Mouse (Mus musculus): Measurements from ENCODE around the gene Gm10234.

Gm10234 gene

DNA sequence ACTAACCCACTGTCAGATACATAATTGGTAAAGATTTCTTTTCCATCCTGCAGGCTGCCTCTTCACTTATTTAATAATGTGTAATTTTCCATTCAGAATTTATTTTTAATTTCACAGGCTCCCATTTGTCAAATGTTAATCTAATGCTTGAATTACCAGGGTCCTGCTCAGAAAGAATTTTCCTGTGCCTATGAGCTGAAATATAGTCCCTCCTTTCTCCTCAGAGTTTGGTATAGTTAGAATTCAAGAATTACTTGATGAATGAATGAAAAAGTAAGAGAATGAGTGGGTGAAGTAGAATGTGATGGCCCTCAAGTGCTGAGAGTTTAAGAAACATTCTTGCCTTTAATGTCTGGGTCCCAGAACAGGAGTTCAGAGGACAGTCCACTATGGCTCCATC is at the start of gene Gm10234:
Gene Gm10234, plus strand, starts transcription at position 301 of the 400 bp plus-strand sequence.
- no peak for DNase-seq (ENCODE audit: low spot score)

DNA sequence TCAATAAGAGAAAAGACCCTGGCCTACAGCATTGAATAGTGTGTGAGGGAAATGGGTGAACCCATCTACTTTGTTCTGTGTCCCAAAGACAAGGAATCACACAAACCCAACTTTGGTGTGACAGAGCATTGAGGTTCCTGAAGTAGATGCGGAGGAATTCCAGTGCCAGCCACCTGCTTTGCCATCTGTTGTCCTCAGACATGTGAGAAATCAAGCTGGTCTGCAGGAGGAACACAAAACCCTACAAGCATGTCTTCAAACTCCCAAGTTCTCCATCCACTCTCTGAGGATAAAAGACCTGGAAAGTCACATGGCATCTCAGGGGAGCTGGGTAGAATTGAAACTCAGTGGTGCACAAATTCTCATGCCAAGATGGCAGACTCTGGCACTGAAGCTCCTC is 44.3 kb upstream of the Gm10234 start:
- DNase-seq (ENCODE audit: low spot score), result no peak

DNA sequence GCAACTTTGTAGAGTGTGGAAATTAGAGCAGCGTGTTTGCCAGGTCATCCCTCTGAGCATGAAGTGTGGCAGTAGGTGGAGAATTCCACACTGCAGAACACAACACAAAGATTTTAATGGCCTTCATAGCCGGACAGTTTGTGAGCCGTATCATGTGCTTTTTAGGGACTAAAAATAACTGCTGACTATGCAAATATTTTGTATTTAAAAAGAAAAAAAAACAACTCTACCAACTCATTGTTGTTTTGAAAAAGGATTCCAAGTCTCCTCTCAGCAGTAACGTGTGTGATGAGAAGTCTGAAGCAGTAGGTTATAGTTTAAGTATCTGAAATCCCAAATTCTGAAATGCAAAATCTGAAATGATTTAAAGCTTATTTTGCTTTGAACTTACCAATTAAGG is 25.9 kb upstream of the Gm10234 start:
- DNase-seq (ENCODE audit: low spot score), result no peak

DNA sequence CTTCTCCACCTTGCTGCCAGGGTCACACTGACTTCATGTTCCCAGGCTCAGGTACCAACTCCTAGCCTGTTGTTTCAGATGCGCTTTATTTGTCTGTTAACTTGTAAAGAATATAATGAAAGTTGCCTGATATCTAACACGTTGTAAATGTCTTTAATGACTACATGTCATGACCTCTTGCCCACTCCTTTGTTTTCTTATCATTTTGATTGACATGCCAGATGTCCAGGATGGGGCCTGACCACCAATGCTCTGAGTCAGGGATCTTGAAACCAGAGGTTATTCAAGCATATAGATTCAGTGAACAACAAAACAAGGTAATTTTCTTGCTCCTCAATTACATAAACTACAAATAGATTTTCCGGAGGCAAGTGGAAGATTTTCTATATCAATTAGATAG is 23.5 kb upstream of the Gm10234 start:
- DNase-seq (ENCODE audit: low spot score), result no peak

DNA sequence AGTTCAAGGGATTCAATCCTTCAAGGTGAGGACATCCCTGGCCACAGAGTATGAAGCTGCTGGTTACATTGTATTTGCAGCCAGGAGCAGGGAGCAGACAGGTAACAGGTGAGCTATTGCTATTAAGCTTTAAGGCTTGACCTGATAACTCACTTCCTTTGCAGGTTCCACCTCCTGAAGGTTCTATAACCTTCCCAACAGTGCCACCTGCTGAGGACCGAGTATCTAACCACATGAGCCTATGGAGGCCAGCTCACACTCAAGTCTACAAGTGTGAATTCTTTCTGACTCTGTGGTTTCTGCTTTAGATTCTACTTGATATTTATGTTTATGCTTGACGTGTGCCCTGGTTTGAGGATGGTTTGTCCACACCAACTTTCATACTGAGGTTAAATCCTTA is 21.3 kb upstream of the Gm10234 start:
- no peak for DNase-seq (ENCODE audit: low spot score)

DNA sequence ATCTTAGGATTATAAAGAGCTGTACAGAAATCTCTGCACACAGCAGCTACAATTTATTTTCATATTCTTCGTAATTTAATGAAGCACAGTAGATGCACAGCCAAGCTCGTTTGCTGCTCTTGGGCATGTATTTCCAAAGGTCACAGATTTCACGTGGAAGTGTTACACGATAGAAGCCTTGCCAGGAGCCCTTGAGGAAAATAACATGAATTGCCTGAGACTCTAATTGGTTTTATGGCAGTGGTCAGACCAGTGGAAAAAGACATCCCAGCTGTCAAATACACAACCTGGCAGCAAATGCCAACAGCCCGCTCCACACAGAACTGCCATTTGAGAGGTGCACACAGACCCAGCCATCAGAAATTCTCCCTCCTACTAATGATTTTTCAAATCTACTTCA is 9.3 kb downstream of the Gm10234 start:
- DNase-seq (ENCODE audit: low spot score), result no peak

DNA sequence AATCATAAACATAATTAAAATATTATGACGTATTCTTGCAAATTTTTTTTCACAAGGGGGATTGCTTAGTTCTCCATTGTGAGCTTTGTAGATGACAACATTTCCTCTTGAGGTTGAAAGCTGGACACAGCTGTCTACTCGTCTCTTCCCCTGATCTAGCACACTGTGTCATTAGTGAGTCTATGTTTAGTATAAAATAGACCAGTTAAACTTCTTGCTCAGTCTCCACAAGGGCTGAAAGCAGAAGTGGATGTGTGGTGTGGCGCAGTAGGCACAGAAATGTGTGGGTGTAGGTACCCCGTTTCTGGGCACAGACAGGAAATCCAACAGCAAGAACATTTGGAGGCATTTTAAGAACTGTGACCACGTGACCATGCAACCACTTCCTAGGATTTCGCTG is 12.9 kb downstream of the Gm10234 start:
- DNase-seq (ENCODE audit: low spot score), result no peak

DNA sequence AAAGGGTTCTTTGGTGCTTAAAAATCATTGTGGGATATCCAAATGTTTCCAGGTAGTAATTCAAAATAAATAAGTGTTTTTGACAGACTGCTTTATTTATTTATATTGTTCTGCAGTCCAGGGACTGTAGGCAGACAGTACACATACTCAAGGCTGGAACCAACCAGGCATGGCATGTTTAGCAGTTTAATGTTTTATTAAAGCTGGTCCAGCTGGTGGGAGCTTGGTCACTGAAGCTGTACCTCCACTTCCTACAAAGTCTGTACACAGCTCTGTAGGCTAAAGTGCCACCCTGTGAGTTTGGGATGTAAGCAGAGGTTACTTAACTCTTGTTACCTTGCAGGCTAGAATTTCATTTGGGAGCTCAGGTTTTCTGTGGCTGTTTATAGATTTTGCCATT is 27.5 kb downstream of the Gm10234 start:
- DNase-seq (ENCODE audit: low spot score), result no peak

DNA sequence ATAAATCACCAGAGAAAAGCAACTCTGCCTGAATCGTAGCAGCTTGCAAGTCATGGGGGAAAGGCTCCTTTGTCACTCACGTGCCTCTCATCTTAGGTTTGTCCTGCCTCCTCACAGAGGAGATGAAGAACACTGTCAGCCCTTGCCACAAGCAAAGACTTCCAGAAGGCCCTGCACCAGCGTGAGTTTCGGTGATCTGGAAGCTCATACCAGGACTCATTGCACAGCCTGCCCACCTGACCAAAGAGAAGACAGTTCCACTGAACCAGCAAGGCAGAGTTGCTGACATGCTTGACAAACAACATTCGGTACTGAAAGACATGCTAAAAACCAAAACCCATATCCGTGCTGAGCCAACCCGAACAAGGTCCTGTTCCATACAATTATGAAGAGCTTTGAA is 31.1 kb downstream of the Gm10234 start:
- DNase-seq (ENCODE audit: low spot score), result no peak

DNA sequence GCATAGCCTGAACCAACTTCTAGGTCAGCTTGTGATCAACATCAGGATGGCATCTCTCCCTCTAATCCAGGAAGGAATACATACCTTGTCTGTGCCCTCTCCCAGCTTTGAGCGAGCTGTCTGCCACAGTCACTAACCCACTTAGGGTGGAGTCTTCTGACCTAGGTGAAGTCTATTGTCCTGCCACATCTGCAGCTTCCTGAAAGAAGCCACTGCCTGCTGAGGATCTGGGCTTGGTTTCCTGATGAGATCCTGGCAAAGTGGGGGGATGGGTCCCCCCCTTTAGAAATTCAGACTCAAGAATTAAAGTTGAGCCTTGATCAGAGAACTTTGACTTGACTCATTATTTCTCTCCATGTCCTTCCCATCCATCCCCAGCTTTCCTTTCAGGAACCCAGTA is 32.0 kb downstream of the Gm10234 start:
- DNase-seq (ENCODE audit: low spot score), result no peak

DNA sequence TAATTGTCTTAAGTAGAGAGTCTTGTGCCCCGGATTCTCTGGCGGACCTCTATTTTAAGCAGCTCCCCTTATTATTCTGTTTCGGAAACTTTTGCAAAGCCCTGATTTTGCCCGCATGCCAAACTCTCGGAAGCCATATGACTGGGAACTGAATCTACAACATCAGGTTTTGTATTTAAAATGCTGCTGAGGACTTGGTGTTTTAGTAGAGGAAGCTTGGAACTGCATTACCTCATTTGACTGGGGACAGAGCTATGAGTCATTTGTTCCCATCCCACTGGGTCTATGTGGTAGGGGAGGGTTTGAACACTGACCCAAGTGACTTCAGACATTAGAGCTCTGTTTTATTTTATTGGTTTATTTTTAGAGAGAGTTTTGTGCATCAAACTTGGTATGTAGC is 38.2 kb downstream of the Gm10234 start:
- no peak for DNase-seq (ENCODE audit: low spot score)

DNA sequence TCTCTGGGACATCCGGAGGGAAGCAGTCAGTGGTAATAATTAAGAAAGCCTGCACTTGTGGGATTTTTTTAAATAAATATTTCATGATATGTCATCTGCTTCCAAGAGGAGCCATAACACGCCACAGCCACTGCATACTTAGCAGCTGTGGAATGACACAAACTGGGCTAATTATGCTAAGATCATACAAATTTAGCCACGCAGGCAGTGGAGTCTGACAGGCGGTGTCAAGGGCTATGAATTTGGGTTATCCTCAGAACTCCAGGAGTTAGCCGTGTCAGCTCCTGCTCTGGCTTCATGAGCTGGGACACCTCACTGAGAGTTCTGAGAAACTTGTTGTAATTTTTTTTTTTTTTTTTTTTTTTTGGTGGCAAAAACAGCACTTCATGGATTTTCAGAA is 40.8 kb downstream of the Gm10234 start:
- no peak for DNase-seq (ENCODE audit: low spot score)

DNA sequence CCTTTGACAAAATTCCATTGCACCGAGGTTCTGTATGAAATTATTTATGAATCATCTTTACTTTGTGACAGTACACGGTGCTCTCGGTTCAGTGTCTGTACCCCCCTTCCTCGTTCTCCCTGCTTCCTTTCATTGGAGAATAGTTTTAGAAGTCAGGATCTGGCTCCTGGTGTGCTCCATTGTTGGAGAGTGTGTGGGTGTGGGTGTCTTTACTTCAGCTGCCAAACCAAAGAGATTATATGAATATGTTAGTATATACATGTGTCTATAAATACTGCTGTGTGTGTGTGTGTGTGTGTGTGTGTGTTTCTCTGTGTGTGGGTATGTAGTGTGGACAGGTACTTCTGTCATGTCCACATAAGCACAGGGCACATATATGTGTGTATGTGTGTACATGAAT is 49.9 kb downstream of the Gm10234 start:
- no peak for DNase-seq (ENCODE audit: low spot score)

All from yolk sac, embryonic 10.5 days (tissue).